Mouse (Mus musculus) heart, embryonic 11.5 days (tissue): ENCODE data around the gene Ms4a18. TPM values are rescaled to one million over a fixed set of nuclear protein-coding genes. Genes with fewer than 3 reads are reported as not detected.
"Not testable (repeated sequence)": the region's sequence is repeated elsewhere in the genome, so short reads cannot be mapped to it uniquely, and the experiment has no call there.

Experiments used
- ATAC-seq: fragments of 200-750 bp; cut with Nextera tagmentation; replicated peaks from 2 replicates; pipeline ENCODE4 v1.8.0; 2017; ENCODE audit warnings: moderate library complexity; ENCODE audit not compliant: insufficient number of reproducible peaks, low FRiP score, low TSS enrichment
- H3K27ac ChIP-seq: fragments of 300-500 bp; sonication (generic); 2 replicates; pipeline ENCODE4 v1.5.1; 2014; ENCODE audit warnings: mild to moderate bottlenecking, low read depth, low read length
- H3K27me3 ChIP-seq: fragments of 300-500 bp; sonication (generic); 2 replicates; pipeline ENCODE4 v1.6.1; 2014; ENCODE audit warnings: mild to moderate bottlenecking, low read length, mixed read lengths; ENCODE audit not compliant: control insufficient read depth, insufficient read depth
- H3K36me3 ChIP-seq: fragments of 300-500 bp; sonication (generic); 2 replicates; pipeline ENCODE4 v1.6.1; 2014; ENCODE audit warnings: mild to moderate bottlenecking, low read length, moderate library complexity, mixed read lengths; ENCODE audit not compliant: control insufficient read depth, insufficient read depth
- H3K4me1 ChIP-seq: fragments of 300-500 bp; sonication (generic); 2 replicates; pipeline ENCODE4 v1.6.1; 2014; ENCODE audit warnings: low read length; ENCODE audit not compliant: control insufficient read depth, insufficient read depth
- H3K4me2 ChIP-seq: fragments of 300-500 bp; sonication (generic); 2 replicates; pipeline ENCODE4 v1.6.1; 2014; ENCODE audit warnings: mild to moderate bottlenecking, moderate library complexity
- H3K4me3 ChIP-seq: fragments of 300-500 bp; sonication (generic); 2 replicates; pipeline ENCODE4 v1.5.1; 2014; ENCODE audit warnings: low read depth, low read length
- H3K9ac ChIP-seq: fragments of 300-500 bp; sonication (generic); 2 replicates; pipeline ENCODE4 v1.6.1; 2014; ENCODE audit warnings: mild to moderate bottlenecking, low read depth, low read length, moderate library complexity
- H3K9me3 ChIP-seq: fragments of 300-500 bp; sonication (generic); replicated peaks from 2 replicates; pipeline ENCODE4 v1.6.1; 2016; ENCODE audit warnings: low read length; ENCODE audit not compliant: control insufficient read depth
- WGBS: fragments of 180-500 bp; shearing (Covaris S2); extraction: QIAGEN DNeasy Blood & Tissue Kit; methylation state at CpG from one replicate; pipeline ENCODE4 v1.1.7; 2014; ENCODE audit not compliant: insufficient replicate concordance; 5-methylcytosine and 5-hydroxymethylcytosine counted together
- polyA plus RNA-seq: library from polyadenylated mRNA; unstranded; fragments of >200 nt; fragmentation: Nextera tagmentation; extraction: Ambion mirVana; gene quantifications from 2 replicates; pipeline ENCODE4 v1.2.1, GENCODE M21; 2014

Gene Ms4a18
- not detected in 2 replicates for polyA plus RNA-seq

DNA sequence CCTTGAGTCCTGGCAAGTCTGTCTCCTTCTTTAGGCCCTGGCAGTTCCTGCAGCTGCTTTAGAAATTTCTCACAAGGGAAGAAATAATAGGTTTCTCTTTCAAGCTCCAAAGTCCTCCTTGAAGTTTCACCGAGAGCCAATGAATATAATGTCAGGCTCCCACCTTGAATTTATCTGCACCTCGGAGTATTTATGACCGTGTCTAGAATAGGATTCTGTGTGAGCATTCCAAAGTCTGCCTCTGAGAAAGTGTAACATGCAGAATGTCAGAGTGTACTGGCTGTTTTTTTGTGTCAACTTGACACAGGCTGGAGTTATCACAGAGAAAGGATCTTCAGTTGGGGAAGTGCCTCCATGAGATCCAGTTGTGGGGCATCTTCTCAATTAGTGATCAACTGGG is at the start of gene Ms4a18:
Gene Ms4a18, minus strand, starts transcription at position 141 of the 400 bp plus-strand sequence.
- H3K9ac ChIP-seq = no peak within 1 kb of the TSS
- H3K4me2 ChIP-seq = no peak within 1 kb of the TSS
- no peaks in the 10 kb centered on the region for H3K9me3 ChIP-seq
- no peak for ATAC-seq
- H3K27me3 ChIP-seq = no peaks in the 10 kb centered on the region
- H3K36me3 ChIP-seq = no peaks in the 10 kb centered on the region
- no peaks in the 10 kb centered on the region for H3K4me1 ChIP-seq
- H3K27ac ChIP-seq = no peak within 1 kb of the TSS
- WGBS = 77% methylated on average over 3 of the region's 3 CpGs
- no peak within 1 kb of the TSS for H3K4me3 ChIP-seq

DNA sequence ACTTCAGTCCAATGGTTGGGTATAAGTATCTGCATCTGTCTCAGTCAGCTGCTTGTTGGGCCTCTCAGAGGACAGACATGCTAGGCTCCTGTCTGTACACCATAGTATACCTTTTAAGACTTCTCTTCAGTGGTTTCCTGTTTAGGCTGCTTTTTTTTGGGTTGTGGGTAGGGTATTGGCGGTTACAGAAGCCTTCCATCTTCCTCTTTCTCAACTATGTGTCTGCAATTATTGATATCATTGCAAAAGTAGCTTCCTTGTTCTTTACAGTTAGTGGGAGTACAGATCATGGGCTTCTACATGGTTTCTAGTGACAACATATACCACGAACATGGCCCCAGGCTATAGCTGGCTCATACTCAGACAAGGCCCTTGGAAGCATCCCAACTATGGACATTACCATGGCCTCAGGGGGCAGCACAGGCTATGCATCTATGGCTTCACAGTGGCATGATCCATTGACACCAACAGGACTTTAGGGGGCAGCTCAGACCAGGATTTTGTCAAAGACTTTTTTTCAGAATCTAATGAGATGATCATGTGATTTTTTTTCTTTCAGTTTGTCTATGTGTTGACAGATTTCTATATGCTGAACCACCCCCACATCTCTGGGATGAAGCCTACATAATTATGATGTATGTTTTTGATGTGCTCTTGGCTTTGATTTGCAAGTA is 47.5 kb upstream of the Ms4a18 start:
- H3K27me3 ChIP-seq = no peaks in the 10 kb centered on the region
- H3K4me3 ChIP-seq = no peak overlapping the region
- 80% methylated on average over 2 of the region's 2 CpGs for WGBS
- no peak overlapping the region for H3K27ac ChIP-seq
- no peak overlapping the region for H3K9ac ChIP-seq
- H3K4me2 ChIP-seq = no peak overlapping the region
- H3K4me1 ChIP-seq = no peaks in the 10 kb centered on the region
- no peaks in the 10 kb centered on the region for H3K9me3 ChIP-seq
- no peaks in the 10 kb centered on the region for H3K36me3 ChIP-seq
- no peak for ATAC-seq

DNA sequence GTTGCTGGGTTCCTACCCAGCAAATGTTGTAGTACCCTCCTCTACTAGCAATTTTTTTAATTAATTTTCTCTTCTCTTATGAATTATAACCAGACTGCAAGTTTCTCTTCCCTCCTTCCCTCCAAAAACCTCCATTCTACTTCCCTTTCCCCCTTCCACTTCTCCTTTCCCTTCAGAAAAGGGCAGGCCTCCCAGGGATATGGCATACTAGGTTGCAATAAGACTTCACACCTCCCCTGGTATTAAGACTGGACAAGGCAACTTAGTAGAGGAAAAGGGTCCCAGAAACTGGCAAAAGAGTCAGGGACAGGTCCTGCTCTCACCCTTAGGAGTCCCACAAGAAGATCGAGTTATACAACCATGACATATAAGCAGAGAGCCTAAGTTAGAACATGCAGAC is 43.1 kb upstream of the Ms4a18 start:
- Histone ChIP-seq H3K4me2 (no peak overlapping the region), H3K36me3 (no peaks in the 10 kb centered on the region), H3K9ac (no peak overlapping the region), H3K4me3 (no peak overlapping the region), H3K4me1 (no peaks in the 10 kb centered on the region), H3K27me3 (no peaks in the 10 kb centered on the region), H3K27ac (no peak overlapping the region), H3K9me3 (no peaks in the 10 kb centered on the region)
- no peak for ATAC-seq
- 79% methylated on average over 1 of the region's 1 CpGs for WGBS

DNA sequence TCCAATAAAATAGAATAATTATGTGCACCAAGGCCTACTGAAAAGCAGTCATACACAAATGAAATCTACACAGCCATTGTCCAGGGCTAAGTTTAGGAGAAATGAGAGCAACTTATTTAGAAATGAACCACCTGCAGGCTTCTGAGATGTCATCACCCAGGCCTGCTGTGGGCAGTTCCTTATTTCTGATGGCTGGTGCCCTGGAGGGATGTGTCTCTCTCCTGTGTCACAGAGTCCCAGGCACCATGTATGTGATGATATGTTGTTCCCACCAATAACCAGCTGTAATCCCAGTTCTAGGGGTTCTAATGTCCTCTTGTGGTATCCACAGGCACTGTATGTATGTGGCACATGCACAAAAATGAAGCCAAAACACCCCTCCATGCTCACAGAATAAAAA is 42.1 kb upstream of the Ms4a18 start:
- no peak overlapping the region for H3K9ac ChIP-seq
- no peaks in the 10 kb centered on the region for H3K36me3 ChIP-seq
- no peaks in the 10 kb centered on the region for H3K9me3 ChIP-seq
- H3K27ac ChIP-seq = no peak overlapping the region
- no peak overlapping the region for H3K4me3 ChIP-seq
- no peak overlapping the region for H3K4me2 ChIP-seq
- H3K4me1 ChIP-seq = no peaks in the 10 kb centered on the region
- H3K27me3 ChIP-seq = no peaks in the 10 kb centered on the region
- ATAC-seq = no peak

DNA sequence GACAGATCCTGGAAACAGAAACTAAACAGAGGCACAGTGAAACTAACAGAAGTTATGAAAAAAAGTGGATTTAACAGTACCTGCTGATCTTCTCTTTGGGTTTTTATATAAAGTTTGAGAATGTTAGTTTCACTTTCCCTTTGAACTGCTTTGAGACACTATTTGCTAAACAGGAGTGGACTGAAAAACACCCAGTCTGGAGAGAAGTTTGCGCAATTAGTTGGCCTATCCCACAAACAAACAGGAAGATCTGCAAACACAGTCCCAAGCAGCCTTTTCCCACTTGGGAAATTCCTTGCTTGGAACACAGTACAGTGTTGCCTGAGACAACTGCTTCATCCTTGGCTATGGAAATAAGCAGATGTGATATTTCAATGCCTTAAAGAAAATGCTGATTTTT is 37.9 kb upstream of the Ms4a18 start:
- H3K27me3 ChIP-seq, H3K9me3 ChIP-seq, H3K9ac ChIP-seq, H3K36me3 ChIP-seq, H3K4me1 ChIP-seq, H3K4me3 ChIP-seq, H3K4me2 ChIP-seq, H3K27ac ChIP-seq, ATAC-seq: not testable (repeated sequence)
- 97% methylated on average over 1 of the region's 1 CpGs for WGBS

DNA sequence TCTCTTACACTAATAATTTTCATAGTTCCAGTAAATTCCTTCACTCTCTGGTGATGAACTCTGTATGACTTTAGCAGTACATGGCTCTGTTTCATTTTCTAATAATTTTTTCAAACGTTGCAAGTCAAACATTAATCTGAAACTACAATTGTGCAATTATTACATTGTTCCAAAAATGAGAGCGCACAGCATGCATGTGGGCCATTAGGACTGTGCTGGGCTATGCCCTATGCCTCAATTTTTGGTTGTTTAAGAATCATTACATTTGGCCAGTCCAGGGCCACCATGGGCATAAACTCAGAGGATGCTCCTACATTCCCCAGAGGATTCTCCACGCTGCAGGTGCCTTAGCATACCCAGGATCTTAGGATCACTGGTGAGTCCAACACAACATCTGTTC is 35.4 kb upstream of the Ms4a18 start:
- ATAC-seq = no peak
- H3K27ac ChIP-seq = no peak overlapping the region
- H3K9me3 ChIP-seq = no peaks in the 10 kb centered on the region
- no peaks in the 10 kb centered on the region for H3K36me3 ChIP-seq
- H3K4me1 ChIP-seq = no peaks in the 10 kb centered on the region
- H3K27me3 ChIP-seq = no peaks in the 10 kb centered on the region
- H3K4me2 ChIP-seq = no peak overlapping the region
- H3K4me3 ChIP-seq = no peak overlapping the region
- no peak overlapping the region for H3K9ac ChIP-seq
- 61% methylated on average over 3 of the region's 3 CpGs for WGBS

DNA sequence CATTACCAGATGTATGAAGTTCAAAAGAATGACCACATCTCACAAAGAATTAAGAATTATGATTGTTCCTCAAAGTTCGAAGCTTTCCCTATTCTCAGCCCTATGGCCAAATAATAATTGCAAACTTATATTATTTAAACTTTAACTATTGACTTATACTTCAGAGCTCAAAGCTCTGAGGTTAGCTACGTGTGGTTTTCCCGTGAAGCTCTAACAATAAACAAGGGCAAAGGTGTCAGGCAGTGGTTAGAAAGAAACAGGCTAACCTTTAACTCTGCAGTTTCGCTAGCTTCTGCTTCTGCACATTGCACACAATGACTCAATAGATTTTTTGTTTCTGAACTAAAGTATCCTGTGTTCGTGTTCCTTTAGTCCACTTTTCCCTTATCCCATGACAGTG is 35.0 kb upstream of the Ms4a18 start:
- Histone ChIP-seq H3K4me3 (no peak overlapping the region), H3K4me1 (no peaks in the 10 kb centered on the region), H3K36me3 (no peaks in the 10 kb centered on the region), H3K9ac (no peak overlapping the region), H3K27me3 (no peaks in the 10 kb centered on the region), H3K4me2 (no peak overlapping the region), H3K27ac (no peak overlapping the region), H3K9me3 (no peaks in the 10 kb centered on the region)
- WGBS = 73% methylated on average over 5 of the region's 5 CpGs
- no peak for ATAC-seq

DNA sequence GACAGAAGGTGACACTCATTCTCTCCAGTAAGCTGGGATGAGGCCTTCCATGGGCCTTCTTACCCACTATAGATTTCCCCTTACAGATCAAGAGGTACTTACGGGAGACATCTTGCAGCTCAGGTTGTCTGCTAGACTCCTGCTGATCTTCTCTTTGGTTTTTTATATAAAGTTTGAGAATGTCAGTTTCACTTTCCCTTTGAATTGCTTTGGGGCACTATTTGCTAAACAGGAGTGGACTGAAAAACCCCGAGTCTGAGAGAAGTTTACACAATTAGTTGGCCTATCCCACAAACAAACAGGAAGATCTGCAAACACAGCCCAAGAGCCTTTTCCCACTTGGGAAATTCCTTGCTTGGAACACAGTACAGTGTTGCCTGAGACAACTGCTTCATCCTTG is 32.5 kb upstream of the Ms4a18 start:
- Histone ChIP-seq H3K4me3 (no peak overlapping the region), H3K4me2 (no peak overlapping the region), H3K4me1 (no peaks in the 10 kb centered on the region), H3K9me3 (no peaks in the 10 kb centered on the region), H3K36me3 (no peaks in the 10 kb centered on the region), H3K9ac (no peak overlapping the region), H3K27ac (no peak overlapping the region), H3K27me3 (no peaks in the 10 kb centered on the region)
- ATAC-seq = no peak
- 70% methylated on average over 2 of the region's 2 CpGs for WGBS

DNA sequence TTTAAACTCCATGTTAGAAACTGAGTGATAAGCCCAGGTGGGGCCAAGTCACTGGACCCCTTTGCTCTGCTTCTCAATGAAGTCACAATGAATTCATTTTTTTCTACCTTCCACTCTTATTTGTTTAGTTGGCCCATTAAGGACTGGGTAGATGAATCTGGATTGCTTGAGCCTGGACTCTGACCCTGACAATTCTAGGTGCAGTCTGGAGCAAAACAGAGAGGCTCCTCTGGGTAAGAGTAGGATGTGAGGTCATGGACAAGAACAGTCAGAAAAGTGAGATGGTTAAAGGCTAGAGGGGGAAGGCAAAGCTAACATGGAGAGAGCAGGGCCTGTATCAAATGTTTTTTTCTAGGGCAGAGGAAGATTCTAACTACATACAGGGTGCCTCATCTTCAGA is 31.6 kb upstream of the Ms4a18 start:
- Histone ChIP-seq H3K9me3 (no peaks in the 10 kb centered on the region), H3K27ac (no peak overlapping the region), H3K4me3 (no peak overlapping the region), H3K4me2 (no peak overlapping the region), H3K4me1 (no peaks in the 10 kb centered on the region), H3K36me3 (no peaks in the 10 kb centered on the region), H3K27me3 (no peaks in the 10 kb centered on the region), H3K9ac (no peak overlapping the region)
- no peak for ATAC-seq
